Mouse (Mus musculus) ES-Bruce4 (cell line): ENCODE measurements around the gene Dync1li1.

ENCODE experiments used
- CTCF ChIP-seq: IDR thresholded peaks from one replicate; pipeline ENCODE4 v1.8.1; 2011; ENCODE audit warnings: low read depth, low read length
- EP300 ChIP-seq: IDR thresholded peaks from 2 replicates; pipeline ENCODE4 v1.6.1; 2011; ENCODE audit warnings: low read depth, low read length; ENCODE audit not compliant: insufficient read depth
- POLR2A ChIP-seq: IDR thresholded peaks from one replicate; pipeline ENCODE4 v1.8.1; 2011; ENCODE audit warnings: low read length; ENCODE audit not compliant: insufficient read depth

DNA sequence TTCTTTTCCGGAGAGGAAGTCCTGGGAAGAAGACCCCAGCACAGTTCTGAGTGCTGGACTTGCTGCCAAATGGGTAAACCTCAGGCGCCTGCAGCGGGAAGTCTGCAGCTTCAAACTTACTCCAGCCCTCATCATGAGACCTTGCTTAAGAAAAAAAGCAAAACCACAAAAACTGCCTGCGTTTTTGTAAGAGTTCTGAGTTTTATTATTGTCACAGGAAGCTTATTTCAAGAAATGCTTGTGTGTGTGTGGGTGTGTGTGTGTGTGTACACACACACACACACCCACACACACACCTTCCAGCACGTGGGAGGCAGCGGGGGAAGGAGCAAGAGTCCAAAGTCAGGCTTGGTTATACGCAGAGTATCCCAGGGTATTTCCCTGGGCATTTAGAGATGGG lies 69.7 kb downstream of the Dync1li1 start:
- TF ChIP-seq CTCF, result no peak
- TF ChIP-seq EP300, result no peak
- TF ChIP-seq POLR2A, result no peak
